In the genomic region with DNA sequence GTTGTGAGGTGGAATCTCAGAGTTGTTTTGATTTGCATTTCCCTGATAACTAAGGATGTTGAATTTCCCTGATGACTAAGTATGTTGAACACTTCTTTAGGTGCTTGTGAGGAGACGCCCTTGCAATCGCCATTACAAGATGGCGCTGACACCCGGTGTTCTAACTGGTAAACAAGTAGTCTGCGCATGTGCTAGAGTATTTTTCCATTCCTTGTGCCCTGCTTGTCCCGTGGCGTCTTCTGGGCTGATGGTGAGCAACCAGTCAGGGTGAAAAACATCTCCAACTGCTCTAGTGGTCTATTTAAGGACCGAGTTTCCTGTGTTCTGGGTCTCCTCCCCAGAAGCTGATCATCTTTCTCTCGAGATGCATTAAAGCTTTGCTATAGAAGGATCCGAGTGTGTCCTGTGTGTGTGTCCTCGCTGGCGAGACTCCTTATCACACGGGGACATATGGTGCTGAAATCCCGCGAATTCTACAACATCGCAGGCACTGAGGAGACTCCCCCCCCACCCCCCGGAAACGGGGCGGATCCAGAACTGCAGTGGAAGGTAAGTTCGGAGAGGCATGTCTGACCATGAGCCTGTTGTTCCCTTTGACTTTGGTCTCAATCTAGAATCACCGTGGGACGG, we compare ENCODE assay signal across 7 mouse cellular contexts.
DNase-seq lines count a peak whose midpoint lies in the region; ATAC-seq and TF ChIP-seq lines count a peak whose summit lies in the region.
"Not testable (repeated sequence)": the region's sequence is repeated elsewhere in the genome, so short reads cannot be mapped to it uniquely, and the experiment has no call there.

No protein-coding gene starts in this region.

- H3K27ac ChIP-seq in heart, postnatal 0 days (ENCODE audit: low read depth); liver, embryonic 15.5 days (replicated peaks): not testable (repeated sequence)

- H3K27me3 ChIP-seq in heart, postnatal 0 days (ENCODE audit: control insufficient read depth, insufficient read depth, low read length); liver, embryonic 15.5 days; megakaryocyte, embryonic 14.5 days (replicated peaks): not testable (repeated sequence)

- TF ChIP-seq EP300 in heart, postnatal 0 days (IDR thresholded peaks at IDR 0.05; ENCODE audit: low read depth), result not testable (repeated sequence)

- H3K9me3 ChIP-seq in heart, postnatal 0 days (replicated peaks; ENCODE audit: control insufficient read depth, low read length); liver, embryonic 15.5 days (replicated peaks); megakaryocyte, embryonic 14.5 days: not testable (repeated sequence)

- not testable (repeated sequence) for TF ChIP-seq CTCF in heart, postnatal 0 days (IDR thresholded peaks at IDR 0.05; ENCODE audit: low read depth)

- not testable (repeated sequence) for H3K36me3 ChIP-seq in heart, postnatal 0 days (replicated peaks; ENCODE audit: control insufficient read depth, insufficient read depth, low read length); liver, embryonic 15.5 days (replicated peaks); megakaryocyte, embryonic 14.5 days (replicated peaks; ENCODE audit: low read length)

- H3K4me1 ChIP-seq in heart, postnatal 0 days (ENCODE audit: control insufficient read depth, insufficient read depth); liver, embryonic 15.5 days (replicated peaks): not testable (repeated sequence)
- H3K4me1 ChIP-seq in megakaryocyte, embryonic 14.5 days, result peaks cover 23% of the 10 kb centered on the region

- peak; percentile 94 for ATAC-seq in erythroblast, adult 5-6 weeks (replicated peaks; ENCODE audit: low FRiP score, poor library complexity, severe bottlenecking)
- ATAC-seq in heart, postnatal 0 days (ENCODE audit: insufficient read depth, low read depth), result not testable (repeated sequence)
- ATAC-seq in liver, embryonic 15.5 days (ENCODE audit: insufficient read depth), result peak; percentile 75

- H3K9ac ChIP-seq in heart, postnatal 0 days (replicated peaks; ENCODE audit: low read depth, low read length); liver, embryonic 15.5 days: not testable (repeated sequence)

- DNase-seq in T-cell, adult 2 months (ENCODE audit: low spot score), result peak; percentile 89
- DNase-seq in heart, postnatal 0 days (ENCODE audit: low spot score), result not testable (repeated sequence)
- DNase-seq in kidney, postnatal 25 days, result peak; percentile 9 to 35
- DNase-seq in spleen, postnatal 14 days (ENCODE audit: low spot score in 2 of 2), result peak; percentile 12 to 32

- H3K4me2 ChIP-seq in heart, postnatal 0 days (ENCODE audit: low read depth, low read length), result not testable (repeated sequence)
- H3K4me2 ChIP-seq in liver, embryonic 15.5 days, result peak overlapping the region; percentile 46

- WGBS in heart, postnatal 0 days, result 83% methylated on average over 22 of the region's 22 CpGs
- 52% methylated on average over 22 of the region's 22 CpGs for WGBS in liver, embryonic 15.5 days (ENCODE audit: insufficient replicate concordance)

- H3K4me3 ChIP-seq in heart, postnatal 0 days (ENCODE audit: low read depth, low read length), result peak overlapping the region; percentile 1; the same call in 1 of the 2 replicates
- peak overlapping the region; percentile 45 for H3K4me3 ChIP-seq in liver, embryonic 15.5 days (replicated peaks)
- H3K4me3 ChIP-seq in megakaryocyte, embryonic 14.5 days (replicated peaks), result peak overlapping the region; percentile 90

Comparison
In these comparisons a context has a peak if more than half of its experiments do, and no peak if none do; other contexts are left out.
1. H3K4me3 ChIP-seq: peak in every context shown above with its lines; median percentile 90 in megakaryocyte, embryonic 14.5 days; 45 in liver, embryonic 15.5 days; 1 in heart, postnatal 0 days.